Mouse (Mus musculus) CH12.LX (cell line): ENCODE results near the gene Prlr. TPM values are rescaled to one million over a fixed set of nuclear protein-coding genes. Genes with fewer than 3 reads are reported as not detected.

Source experiments
- DNase-seq: peaks from one replicate; pipeline ENCODE4 v3.0.0-alpha.2; 2013; ENCODE audit errors: extremely low read depth
- H3K27ac ChIP-seq: 2 replicates; pipeline ENCODE4 v1.5.1; 2012; ENCODE audit warnings: low read depth, mild to moderate bottlenecking, control low read depth, moderate library complexity; ENCODE audit not compliant: insufficient read depth
- H3K27me3 ChIP-seq: replicated peaks from 2 replicates; pipeline ENCODE3; 2012; ENCODE audit warnings: inconsistent platforms
- H3K36me3 ChIP-seq, 2 experiments: replicated peaks in 1 of 2; 2 replicates each; pipeline versions ENCODE3 to v1.6.1; 2012; ENCODE audit warnings: inconsistent platforms in 1 of 2, low read length in 1 of 2, mild to moderate bottlenecking in 1 of 2, mixed read lengths in 1 of 2, moderate library complexity in 1 of 2; ENCODE audit not compliant: control insufficient read depth in 1 of 2, insufficient read depth in 1 of 2
- H3K4me1 ChIP-seq, 2 experiments: 2 replicates each; pipeline ENCODE4 v1.6.1; 2012; ENCODE audit warnings: inconsistent platforms in 1 of 2, moderate library complexity in 1 of 2; ENCODE audit not compliant: insufficient read depth in 2 of 2, control insufficient read depth in 1 of 2
- H3K4me2 ChIP-seq: 2 replicates; pipeline ENCODE4 v1.6.1; 2012; ENCODE audit warnings: low read depth, mild to moderate bottlenecking, control low read depth; ENCODE audit not compliant: poor library complexity, insufficient read depth, severe bottlenecking
- H3K4me3 ChIP-seq, 3 experiments: fragments of 150-350 bp in 1 of 3; sonication (generic) in 1 of 3; replicated peaks in 1 of 3; 2 replicates each; pipeline versions ENCODE3 to v1.5.1; 2011 to 2012; ENCODE audit warnings: low read depth in 2 of 3, low read length in 2 of 3, mild to moderate bottlenecking in 2 of 3, moderate library complexity in 2 of 3, control low read depth in 1 of 3, improper control_type of control experiment in 1 of 3, inconsistent platforms in 1 of 3, mixed read lengths in 1 of 3; ENCODE audit not compliant: poor library complexity in 1 of 3
- H3K79me2 ChIP-seq: replicated peaks from 2 replicates; pipeline ENCODE4 v1.6.1; 2012; ENCODE audit warnings: mild to moderate bottlenecking, moderate library complexity; ENCODE audit not compliant: control insufficient read depth, poor library complexity, insufficient read depth, severe bottlenecking; ENCODE audit errors: extremely low read depth
- H3K9ac ChIP-seq: 2 replicates; pipeline ENCODE4 v1.6.1; 2012; ENCODE audit warnings: low read depth, mild to moderate bottlenecking, control low read depth, moderate library complexity; ENCODE audit not compliant: insufficient read depth
- H3K9me3 ChIP-seq: replicated peaks from 2 replicates; pipeline ENCODE3; 2012; ENCODE audit warnings: low read length, inconsistent platforms, mixed read lengths
- BHLHE40 ChIP-seq: IDR thresholded peaks from 2 replicates; pipeline ENCODE4 v1.6.1; 2011; ENCODE audit warnings: mild to moderate bottlenecking, low read depth, low read length, improper control_type of control experiment
- CHD2 ChIP-seq: IDR thresholded peaks from 2 replicates; pipeline ENCODE4 v1.6.1; 2011; ENCODE audit warnings: low read length, improper control_type of control experiment
- E2F4 ChIP-seq: IDR thresholded peaks from 2 replicates; pipeline ENCODE4 v1.6.1; 2011; ENCODE audit warnings: low read depth, low read length, improper control_type of control experiment; ENCODE audit not compliant: insufficient replicate concordance
- ELF1 ChIP-seq: IDR thresholded peaks from 2 replicates; pipeline ENCODE4 v1.6.1; 2014; ENCODE audit warnings: low read depth, mild to moderate bottlenecking, inconsistent platforms, low read length, improper control_type of control experiment
- IRF4 ChIP-seq: IDR thresholded peaks from 2 replicates; pipeline ENCODE4 v1.6.1; 2014; ENCODE audit warnings: low read depth, mild to moderate bottlenecking, inconsistent platforms, low read length, improper control_type of control experiment
- JUN ChIP-seq: IDR thresholded peaks from 2 replicates; pipeline ENCODE4 v1.6.1; 2011; ENCODE audit warnings: low read depth, mild to moderate bottlenecking, low read length, improper control_type of control experiment, moderate library complexity; ENCODE audit not compliant: insufficient read depth
- JUND ChIP-seq: conservative IDR thresholded peaks from 2 replicates; pipeline ENCODE4 v1.6.1; 2011; ENCODE audit warnings: low read depth, low read length, improper control_type of control experiment
- MAFK ChIP-seq: IDR thresholded peaks from 2 replicates; pipeline ENCODE4 v1.6.1; 2011; ENCODE audit warnings: low read length, improper control_type of control experiment; ENCODE audit not compliant: insufficient replicate concordance
- MAX ChIP-seq: IDR thresholded peaks from 2 replicates; pipeline ENCODE4 v1.6.1; 2011; ENCODE audit warnings: low read length, improper control_type of control experiment
- MEF2A ChIP-seq: IDR thresholded peaks from 2 replicates; pipeline ENCODE4 v1.6.1; 2014; ENCODE audit warnings: low read depth, mild to moderate bottlenecking, inconsistent platforms, low read length, improper control_type of control experiment, borderline replicate concordance
- MXI1 ChIP-seq: IDR thresholded peaks from 2 replicates; pipeline ENCODE4 v1.6.1; 2011; ENCODE audit warnings: mild to moderate bottlenecking, low read depth, low read length, improper control_type of control experiment
- MYC ChIP-seq: IDR thresholded peaks from 2 replicates; pipeline ENCODE4 v1.6.1; 2011; ENCODE audit warnings: low read depth, mild to moderate bottlenecking, improper control_type of control experiment, low read length
- NRF1 ChIP-seq: IDR thresholded peaks from 2 replicates; pipeline ENCODE4 v1.6.1; 2014; ENCODE audit warnings: low read depth, mild to moderate bottlenecking, inconsistent platforms, low read length, improper control_type of control experiment, moderate library complexity
- PAX5 ChIP-seq: IDR thresholded peaks from 2 replicates; pipeline ENCODE4 v1.6.1; 2012; ENCODE audit warnings: low read length, inconsistent platforms, mixed read lengths
- POLR2AphosphoS2 ChIP-seq: IDR thresholded peaks from 2 replicates; pipeline ENCODE4 v1.6.1; 2011; ENCODE audit warnings: low read depth, low read length, improper control_type of control experiment
- RAD21 ChIP-seq: IDR thresholded peaks from 2 replicates; pipeline ENCODE4 v1.6.1; 2011; ENCODE audit warnings: low read depth, mild to moderate bottlenecking, low read length, improper control_type of control experiment, moderate library complexity
- RCOR1 ChIP-seq: conservative IDR thresholded peaks from 2 replicates; pipeline ENCODE4 v1.6.1; 2012; ENCODE audit warnings: low read depth, mild to moderate bottlenecking, inconsistent platforms, low read length, improper control_type of control experiment
- SMC3 ChIP-seq: IDR thresholded peaks from 2 replicates; pipeline ENCODE4 v1.6.1; 2011; ENCODE audit warnings: low read depth, low read length, improper control_type of control experiment
- TBP ChIP-seq: conservative IDR thresholded peaks from 2 replicates; pipeline ENCODE4 v1.6.1; 2011; ENCODE audit warnings: low read depth, low read length, improper control_type of control experiment
- TCF12 ChIP-seq: IDR thresholded peaks from 2 replicates; pipeline ENCODE4 v1.6.1; 2014; ENCODE audit warnings: low read depth, mild to moderate bottlenecking, inconsistent platforms, low read length, improper control_type of control experiment
- USF2 ChIP-seq: conservative IDR thresholded peaks from 2 replicates; pipeline ENCODE4 v1.6.1; 2011; ENCODE audit warnings: low read depth, low read length, improper control_type of control experiment
- ZC3H11A ChIP-seq: IDR thresholded peaks from 2 replicates; pipeline ENCODE4 v1.6.1; 2012; ENCODE audit warnings: low read depth, mild to moderate bottlenecking, inconsistent platforms, low read length, improper control_type of control experiment
- ZNF384 ChIP-seq: IDR thresholded peaks from 2 replicates; pipeline ENCODE4 v1.6.1; 2012; ENCODE audit warnings: low read depth, low read length, improper control_type of control experiment, inconsistent platforms
- dilution Hi-C: fragments of 300-500 bp; cut with MboI; formaldehyde crosslinking; loops from 2 replicates; pipeline ENCODE4 v1.14.3; 2020; ENCODE audit warnings: low sequenced_read_pairs; ENCODE audit not compliant: extremely low pct_unique_long_range_greater_than_20kb, extremely low pct_ligation_motif_present
- in situ Hi-C: fragments of 300-500 bp; cut with MboI; formaldehyde crosslinking; loops from 3 replicates; pipeline ENCODE4 v1.14.3; 2019; ENCODE audit warnings: low sequenced_read_pairs, low pct_ligation_motif_present, low pct_unique_long_range_greater_than_20kb, mixed read lengths
- polyA plus RNA-seq: library from polyadenylated mRNA; unstranded; fragments of >175 nt; gene quantifications from 2 replicates; pipeline ENCODE4 v1.2.1, GENCODE M21; 2012; ENCODE audit warnings: low read depth; ENCODE audit not compliant: insufficient read length
- total RNA-seq, 2 experiments: library from RNA; depleted of rRNA; stranded (reverse); fragments of 300-350 nt in 1 of 2; fragments of >200 nt in 1 of 2; gene quantifications; 2 replicates each; pipeline ENCODE4 v1.2.3; 2012 to 2014

Gene Prlr
- total RNA-seq (2012; rRNA removed) (0.04 TPM in 1 of 2 replicates, not detected in the other), total RNA-seq (2014; rRNA removed) (not detected in 2 replicates), polyA plus RNA-seq (not detected in 2 replicates)

GRCm38 (mm10) chr15:10177083-10177482 lies at the start of gene Prlr:
Gene Prlr (plus strand): TSS chr15:10177238.
- dilution Hi-C loops: no loop called here
- Histone ChIP-seq H3K79me2 (no peaks in the 10 kb centered on the region), H3K36me3 (no peaks in the 10 kb centered on the region), H3K27ac (no peak within 1 kb of the TSS), H3K4me1 (peaks cover 0 to 7% of the 10 kb centered on the region in 2 experiments; a peak in 2 of 4 replicates), H3K9ac (no peak within 1 kb of the TSS), H3K4me3 (peak within 1 kb of the TSS in 1 of 3 experiments; percentile 10), H3K9me3 (no peaks in the 10 kb centered on the region), H3K27me3 (no peaks in the 10 kb centered on the region), H3K4me2 (peak within 1 kb of the TSS; percentile 72)
- in situ Hi-C loops: no loop called here
- no peak for TF ChIP-seq JUN
- TF ChIP-seq MYC: no peak
- no peak for TF ChIP-seq NRF1
- TF ChIP-seq POLR2AphosphoS2: no peak
- TF ChIP-seq RAD21: no peak
- no peak for TF ChIP-seq PAX5
- no peak for TF ChIP-seq MAX
- no peak for TF ChIP-seq CHD2
- no peak for TF ChIP-seq ELF1
- TF ChIP-seq MAFK: no peak
- no peak for TF ChIP-seq TCF12
- no peak for TF ChIP-seq ZNF384
- no peak for TF ChIP-seq BHLHE40
- no peak for TF ChIP-seq RCOR1
- no peak for TF ChIP-seq SMC3
- no peak for TF ChIP-seq MXI1
- no peak for DNase-seq

DNA sequence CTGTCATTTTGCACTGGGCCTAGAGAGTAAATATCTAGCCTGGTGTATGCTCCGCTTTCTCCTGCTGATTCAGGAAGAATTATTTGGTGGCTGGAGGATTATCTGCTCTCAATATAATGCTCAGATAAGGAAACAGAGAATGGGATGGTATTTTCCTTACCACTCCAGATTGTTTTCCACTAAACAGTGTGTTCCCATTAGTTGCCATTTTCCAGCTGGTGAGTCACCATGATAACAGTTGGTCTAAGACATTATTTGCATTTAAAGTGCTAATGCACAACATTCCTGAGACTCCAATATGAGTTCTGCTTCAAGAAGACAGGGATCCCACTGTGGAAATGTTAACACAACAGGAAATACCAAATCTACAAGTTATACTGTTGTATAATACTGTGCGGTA lies 43.3 kb upstream of the Prlr start:
- in situ Hi-C loops: no loop called here
- no peaks in the 10 kb centered on the region for H3K79me2 ChIP-seq
- no peak for DNase-seq

More for the DNA sequence above, 43.3 kb upstream of the Prlr start:
- H3K36me3 ChIP-seq: no peaks in the 10 kb centered on the region
- TF ChIP-seq RCOR1 (no peak), JUND (no peak), NRF1 (no peak), MAFK (no peak), SMC3 (no peak), CHD2 (no peak), ELF1 (no peak), ZC3H11A (no peak), IRF4 (no peak), E2F4 (no peak), MEF2A (no peak), MXI1 (no peak), TBP (no peak), USF2 (no peak), TCF12 (no peak)
- H3K9ac ChIP-seq: no peak overlapping the region
- H3K4me1 ChIP-seq: no peaks in the 10 kb centered on the region
- no peak overlapping the region for H3K4me3 ChIP-seq
- H3K9me3 ChIP-seq: no peaks in the 10 kb centered on the region
- H3K27ac ChIP-seq: no peak overlapping the region
- no peaks in the 10 kb centered on the region for H3K27me3 ChIP-seq
- dilution Hi-C loops: no loop called here
- H3K4me2 ChIP-seq: no peak overlapping the region
